Mouse (Mus musculus): ENCODE results near the gene Hopx. TPM values are rescaled to one million over a fixed set of nuclear protein-coding genes. Genes with fewer than 3 reads are reported as not detected.

The Hopx gene
- total RNA-seq, 2 experiments from 2014 or later: 9.8 to 11.1 TPM

- no peak for DNase-seq
These were observed 17.7 kb upstream of the Hopx start for GRCm38 (mm10) chr5:77132457-77133135.

- no peak for DNase-seq
These were observed 17.0 kb upstream of the Hopx start for GRCm38 (mm10) chr5:77131879-77132278.

- no peak for DNase-seq
These were observed 15.5 kb upstream of the Hopx start for GRCm38 (mm10) chr5:77130310-77131020.

- no peak for DNase-seq
These were observed 15.0 kb upstream of the Hopx start for GRCm38 (mm10) chr5:77129907-77130306.

- DNase-seq: no peak
These were observed 13.9 kb upstream of the Hopx start for GRCm38 (mm10) chr5:77128854-77129253.

GRCm38 (mm10) chr5:77126415-77126968 lies 11.6 kb upstream of the Hopx start:
- DNase-seq: no peak

- DNase-seq: peak; percentile 67
These were observed 9.9 kb upstream of the Hopx start for GRCm38 (mm10) chr5:77124817-77125283.

GRCm38 (mm10) chr5:77124165-77124564 lies 9.2 kb upstream of the Hopx start:
- DNase-seq: no peak

- DNase-seq: no peak
These were observed 8.7 kb upstream of the Hopx start for GRCm38 (mm10) chr5:77123597-77123996.

GRCm38 (mm10) chr5:77122254-77123192 lies 7.6 kb upstream of the Hopx start:
- no peak for DNase-seq

GRCm38 (mm10) chr5:77120701-77121100 lies 5.8 kb upstream of the Hopx start:
- no peak for DNase-seq

GRCm38 (mm10) chr5:77119475-77120422 lies 4.8 kb upstream of the Hopx start:
- no peak for DNase-seq

GRCm38 (mm10) chr5:77115732-77116131 lies 811 bp upstream of the Hopx start:
- no peak for DNase-seq

- DNase-seq: no peak
These were observed 1.1 kb downstream of the Hopx start for GRCm38 (mm10) chr5:77113773-77114172.

GRCm38 (mm10) chr5:77112066-77112465 lies 2.9 kb downstream of the Hopx start:
- DNase-seq: no peak

GRCm38 (mm10) chr5:77109814-77110213 lies 5.1 kb downstream of the Hopx start:
- no peak for DNase-seq

GRCm38 (mm10) chr5:77108806-77109205 lies 6.1 kb downstream of the Hopx start:
- no peak for DNase-seq

- no peak for DNase-seq
These were observed 7.6 kb downstream of the Hopx start for GRCm38 (mm10) chr5:77107146-77107822.

- no peak for DNase-seq
These were observed 12.2 kb downstream of the Hopx start for GRCm38 (mm10) chr5:77102522-77103365.

- no peak for DNase-seq
These were observed 14.2 kb downstream of the Hopx start for GRCm38 (mm10) chr5:77100691-77101090.

All from adrenal gland, postnatal 10 days (tissue).